Comparison of ENCODE assay signal across 20 mouse cellular contexts in genomic region chr19:32529252-32529942, GRCm38 (mm10). TPM values are rescaled to one million over a fixed set of nuclear protein-coding genes. Genes with fewer than 3 reads are reported as not detected.
DNase-seq lines count a peak whose midpoint lies in the region; ATAC-seq and TF ChIP-seq lines count a peak whose summit lies in the region.
"Had no signal": no experiment of that assay in that cellular context is flagged by ENCODE, and none has a peak within 500 bp of the region (broad histone marks: within the 10 kb centered on the region; RNA-seq: fewer than 3 reads in every experiment).

No protein-coding gene starts in this region.

- peak overlapping the region; percentile 35; the same call in 1 of the 2 replicates for H3K27ac ChIP-seq in forebrain, embryonic 10.5 days
- no peak overlapping the region for H3K27ac ChIP-seq in forebrain, embryonic 13.5 days
- H3K27ac ChIP-seq in midbrain, embryonic 11.5 days (ENCODE audit: low read depth, low read length), result no peak overlapping the region
- no peak overlapping the region for H3K27ac ChIP-seq in midbrain, embryonic 16.5 days (ENCODE audit: low read length)
- no peak overlapping the region for H3K27ac ChIP-seq in embryonic facial prominence, embryonic 13.5 days
- H3K27ac ChIP-seq in stomach, postnatal 0 days (replicated peaks), result 0 out of 2 replicates have a peak overlapping the region, but pooled peaks have one; percentile 35
- H3K27ac ChIP-seq: gastrocnemius, adult 2 months; heart, embryonic 10.5 days; hindbrain, embryonic 12.5 days had no signal

- no peaks in the 10 kb centered on the region for H3K36me3 ChIP-seq in forebrain, embryonic 10.5 days (replicated peaks)
- no peaks in the 10 kb centered on the region for H3K36me3 ChIP-seq in forebrain, embryonic 13.5 days (ENCODE audit: poor library complexity, severe bottlenecking)
- no peaks in the 10 kb centered on the region for H3K36me3 ChIP-seq in midbrain, embryonic 11.5 days (ENCODE audit: control insufficient read depth, insufficient read depth, low read length)
- no peaks in the 10 kb centered on the region for H3K36me3 ChIP-seq in midbrain, embryonic 16.5 days (ENCODE audit: control insufficient read depth, insufficient read depth, low read length)
- no peaks in the 10 kb centered on the region for H3K36me3 ChIP-seq in embryonic facial prominence, embryonic 13.5 days
- H3K36me3 ChIP-seq in stomach, postnatal 0 days (ENCODE audit: control insufficient read depth, insufficient read depth, low read length), result no peaks in the 10 kb centered on the region
- H3K36me3 ChIP-seq: heart, embryonic 10.5 days; hindbrain, embryonic 12.5 days had no signal

- H3K4me3 ChIP-seq in forebrain, embryonic 10.5 days, result no peak overlapping the region
- no peak overlapping the region for H3K4me3 ChIP-seq in forebrain, embryonic 13.5 days
- no peak overlapping the region for H3K4me3 ChIP-seq in midbrain, embryonic 11.5 days (ENCODE audit: low read depth, low read length)
- H3K4me3 ChIP-seq in midbrain, embryonic 16.5 days (ENCODE audit: low read depth, low read length), result no peak overlapping the region
- H3K4me3 ChIP-seq in embryonic facial prominence, embryonic 13.5 days, result no peak overlapping the region
- no peak overlapping the region for H3K4me3 ChIP-seq in stomach, postnatal 0 days (ENCODE audit: low read depth, low read length)
- H3K4me3 ChIP-seq: gastrocnemius, adult 2 months; heart, embryonic 10.5 days; hindbrain, embryonic 12.5 days had no signal

- no peaks in the 10 kb centered on the region for H3K9me3 ChIP-seq in forebrain, embryonic 10.5 days
- no peaks in the 10 kb centered on the region for H3K9me3 ChIP-seq in forebrain, embryonic 13.5 days (replicated peaks)
- H3K9me3 ChIP-seq in midbrain, embryonic 11.5 days (ENCODE audit: control insufficient read depth, low read length), result no peaks in the 10 kb centered on the region
- H3K9me3 ChIP-seq in midbrain, embryonic 16.5 days (replicated peaks; ENCODE audit: control insufficient read depth, low read length, poor library complexity, severe bottlenecking), result no peaks in the 10 kb centered on the region
- no peaks in the 10 kb centered on the region for H3K9me3 ChIP-seq in embryonic facial prominence, embryonic 13.5 days
- no peaks in the 10 kb centered on the region for H3K9me3 ChIP-seq in stomach, postnatal 0 days (ENCODE audit: control insufficient read depth, low read length)
- H3K9me3 ChIP-seq: heart, embryonic 10.5 days; hindbrain, embryonic 12.5 days had no signal

- no peak for DNase-seq in forebrain, embryonic 10.5 days (ENCODE audit: extremely low spot score, low spot score)
- DNase-seq in midbrain, embryonic 11.5 days (ENCODE audit: low spot score, missing footprints), result peak; percentile 88
- no peak for DNase-seq in stomach, postnatal 0 days (ENCODE audit: low spot score)
- DNase-seq in thymus, postnatal 36 days, result no peak
- DNase-seq: adrenal gland, postnatal 14 days; cerebellum, adult 11-12 months; cerebellum, adult 9-10 months; cerebellum, postnatal 25 days; gastrocnemius, adult 2 months; gastrocnemius, postnatal 25 days; heart, postnatal 10 days; heart, postnatal 4 days had no signal

- no peak overlapping the region for H3K9ac ChIP-seq in forebrain, embryonic 13.5 days
- no peak overlapping the region for H3K9ac ChIP-seq in midbrain, embryonic 11.5 days (ENCODE audit: low read length)
- no peak overlapping the region for H3K9ac ChIP-seq in midbrain, embryonic 16.5 days (ENCODE audit: low read depth, low read length)
- no peak overlapping the region for H3K9ac ChIP-seq in embryonic facial prominence, embryonic 13.5 days
- H3K9ac ChIP-seq in stomach, postnatal 0 days (ENCODE audit: low read length), result no peak overlapping the region
- H3K9ac ChIP-seq: hindbrain, embryonic 12.5 days had no signal

- no peak for ATAC-seq in forebrain, embryonic 13.5 days
- ATAC-seq in midbrain, embryonic 11.5 days (ENCODE audit: low FRiP score), result peak; percentile 54
- no peak for ATAC-seq in midbrain, embryonic 16.5 days
- peak; percentile 56; the same call in 1 of the 2 replicates for ATAC-seq in embryonic facial prominence, embryonic 13.5 days (ENCODE audit: insufficient number of reproducible peaks, insufficient read depth, low FRiP score, low TSS enrichment, low read depth)
- no peak for ATAC-seq in stomach, postnatal 0 days (ENCODE audit: low FRiP score, low TSS enrichment)
- ATAC-seq: activated CD4-positive, CD25-positive, alpha-beta regulatory T cell, adult 4 months; forebrain, embryonic 14.5 days; hindbrain, embryonic 16.5 days had no signal

- peaks cover 16% of the 10 kb centered on the region for H3K4me1 ChIP-seq in forebrain, embryonic 10.5 days
- H3K4me1 ChIP-seq in forebrain, embryonic 13.5 days, result no peaks in the 10 kb centered on the region
- peaks cover 6% of the 10 kb centered on the region; the same call in 1 of the 2 replicates for H3K4me1 ChIP-seq in midbrain, embryonic 11.5 days (ENCODE audit: control insufficient read depth, insufficient read depth, low read length)
- no peaks in the 10 kb centered on the region for H3K4me1 ChIP-seq in midbrain, embryonic 16.5 days (ENCODE audit: control insufficient read depth, insufficient read depth, low read length)
- peaks cover 3% of the 10 kb centered on the region; the same call in 1 of the 2 replicates for H3K4me1 ChIP-seq in embryonic facial prominence, embryonic 13.5 days
- H3K4me1 ChIP-seq in stomach, postnatal 0 days (replicated peaks; ENCODE audit: control insufficient read depth, insufficient read depth), result no peaks in the 10 kb centered on the region
- H3K4me1 ChIP-seq: hindbrain, embryonic 12.5 days had no signal

- WGBS in forebrain, embryonic 10.5 days, result 63% methylated on average over 11 of the region's 11 CpGs
- WGBS in forebrain, embryonic 13.5 days, result 48% methylated on average over 11 of the region's 11 CpGs
- WGBS in midbrain, embryonic 11.5 days, result 52% methylated on average over 11 of the region's 11 CpGs
- WGBS in midbrain, embryonic 16.5 days, result 39% methylated on average over 11 of the region's 11 CpGs
- WGBS in embryonic facial prominence, embryonic 13.5 days, result 57% methylated on average over 11 of the region's 11 CpGs
- 51% methylated on average over 11 of the region's 11 CpGs for WGBS in stomach, postnatal 0 days

- no peak for TF ChIP-seq CTCF in stomach, postnatal 0 days (IDR thresholded peaks at IDR 0.05; ENCODE audit: low read depth)

- no peaks in the 10 kb centered on the region for H3K27me3 ChIP-seq in forebrain, embryonic 10.5 days (ENCODE audit: poor library complexity, severe bottlenecking)
- H3K27me3 ChIP-seq in forebrain, embryonic 13.5 days, result no peaks in the 10 kb centered on the region
- H3K27me3 ChIP-seq in midbrain, embryonic 11.5 days (ENCODE audit: control insufficient read depth, insufficient read depth, low read length), result no peaks in the 10 kb centered on the region
- H3K27me3 ChIP-seq in midbrain, embryonic 16.5 days (ENCODE audit: control insufficient read depth, insufficient read depth, low read depth, low read length), result no peaks in the 10 kb centered on the region
- H3K27me3 ChIP-seq in embryonic facial prominence, embryonic 13.5 days, result no peaks in the 10 kb centered on the region
- H3K27me3 ChIP-seq in stomach, postnatal 0 days (ENCODE audit: control insufficient read depth, insufficient read depth, low read length), result no peaks in the 10 kb centered on the region
- H3K27me3 ChIP-seq: hindbrain, embryonic 12.5 days had no signal

- no peak for TF ChIP-seq EP300 in stomach, postnatal 0 days (optimal IDR thresholded peaks at IDR 0.05)

- no peak overlapping the region for H3K4me2 ChIP-seq in forebrain, embryonic 13.5 days
- no peak overlapping the region for H3K4me2 ChIP-seq in midbrain, embryonic 11.5 days
- H3K4me2 ChIP-seq in midbrain, embryonic 16.5 days (ENCODE audit: low read length), result no peak overlapping the region
- no peak overlapping the region for H3K4me2 ChIP-seq in embryonic facial prominence, embryonic 13.5 days
- H3K4me2 ChIP-seq in stomach, postnatal 0 days (replicated peaks; ENCODE audit: low read depth), result no peak overlapping the region
- H3K4me2 ChIP-seq: hindbrain, embryonic 12.5 days had no signal

RNA-seq across cellular contexts. Expression of gene Minpp1, which starts 43.8 kb away (rescaled TPM):
- 64.0 and 64.2 TPM in 2 replicates for polyA plus RNA-seq in forebrain, embryonic 10.5 days (2016; fragmentation: Nextera tagmentation; extraction: Ambion mirVana)
- polyA plus RNA-seq in forebrain, embryonic 13.5 days (2015; fragmentation: Nextera tagmentation; extraction: Ambion mirVana), result 38.6 and 43.6 TPM in 2 replicates
- 68.9 and 73.8 TPM in 2 replicates for polyA plus RNA-seq in midbrain, embryonic 11.5 days (2014; fragmentation: Nextera tagmentation; extraction: Ambion mirVana)
- 64.4 and 65.4 TPM in 2 replicates for polyA plus RNA-seq in midbrain, embryonic 16.5 days (2015; fragmentation: Nextera tagmentation; extraction: Ambion mirVana)
- polyA plus RNA-seq in embryonic facial prominence, embryonic 13.5 days (2015; fragmentation: Nextera tagmentation; extraction: Ambion mirVana), result 61.5 and 69.1 TPM in 2 replicates
- 37.5 and 38.7 TPM in 2 replicates for polyA plus RNA-seq in stomach, postnatal 0 days (2015; fragmentation: Nextera tagmentation; extraction: Ambion mirVana)

Comparison
In these comparisons a context has a peak if more than half of its experiments do, and no peak if none do; other contexts are left out.
1. H3K27ac ChIP-seq: peak in forebrain, embryonic 10.5 days (single experiment) and stomach, postnatal 0 days (single experiment); none in forebrain, embryonic 13.5 days (single experiment), midbrain, embryonic 11.5 days (single experiment), midbrain, embryonic 16.5 days (single experiment) and embryonic facial prominence, embryonic 13.5 days (single experiment).
2. ATAC-seq: peak in midbrain, embryonic 11.5 days (single experiment) and embryonic facial prominence, embryonic 13.5 days (single experiment); none in forebrain, embryonic 13.5 days (single experiment), midbrain, embryonic 16.5 days (single experiment) and stomach, postnatal 0 days (single experiment).